Mouse (Mus musculus): Measurements from ENCODE around the gene Pkn1. TPM values are rescaled to one million over a fixed set of nuclear protein-coding genes. Genes with fewer than 3 reads are reported as not detected.

Gene Pkn1
- total RNA-seq, 2 experiments from 2014 or later = 53.9 to 65.2 TPM

GRCm38 (mm10) chr8:83656043-83656442, 42.9 kb downstream of the Pkn1 start:
- no peak for DNase-seq (ENCODE audit: low spot score in 2 of 2)

- no peak for DNase-seq (ENCODE audit: low spot score in 2 of 2)
Measured at GRCm38 (mm10) chr8:83654725-83655124, 44.3 kb downstream of the Pkn1 start.

GRCm38 (mm10) chr8:83653662-83654017, 45.3 kb downstream of the Pkn1 start:
- DNase-seq (ENCODE audit: low spot score in 2 of 2) = no peak

GRCm38 (mm10) chr8:83652744-83653661, 46.0 kb downstream of the Pkn1 start:
- DNase-seq (ENCODE audit: low spot score in 2 of 2) = no peak

GRCm38 (mm10) chr8:83652030-83652743, 46.8 kb downstream of the Pkn1 start, which contains the start of gene Gipc1:
Gene Gipc1 (plus strand): TSS chr8:83652677.
- DNase-seq (ENCODE audit: low spot score in 2 of 2) = peak; percentile 95 to 96

- no peak for DNase-seq (ENCODE audit: low spot score in 2 of 2)
Measured at GRCm38 (mm10) chr8:83649699-83650098, 49.3 kb downstream of the Pkn1 start.

GRCm38 (mm10) chr8:83648031-83648430, 50.9 kb downstream of the Pkn1 start:
- no peak for DNase-seq (ENCODE audit: low spot score in 2 of 2)

- no peak for DNase-seq (ENCODE audit: low spot score in 2 of 2)
Measured at GRCm38 (mm10) chr8:83647511-83647910, 51.5 kb downstream of the Pkn1 start.

- no peak for DNase-seq (ENCODE audit: low spot score in 2 of 2)
Measured at GRCm38 (mm10) chr8:83639649-83640048, 59.3 kb downstream of the Pkn1 start.

GRCm38 (mm10) chr8:83638856-83639255, 60.1 kb downstream of the Pkn1 start:
- DNase-seq (ENCODE audit: low spot score in 2 of 2) = no peak

GRCm38 (mm10) chr8:83632083-83632707, 66.8 kb downstream of the Pkn1 start:
- no peak for DNase-seq (ENCODE audit: low spot score in 2 of 2)

GRCm38 (mm10) chr8:83625676-83626299, 73.2 kb downstream of the Pkn1 start:
- no peak for DNase-seq (ENCODE audit: low spot score in 2 of 2)

- DNase-seq (ENCODE audit: low spot score in 2 of 2) = no peak
Measured at GRCm38 (mm10) chr8:83624739-83625138, 74.2 kb downstream of the Pkn1 start.

GRCm38 (mm10) chr8:83623549-83623948, 75.4 kb downstream of the Pkn1 start:
- no peak for DNase-seq (ENCODE audit: low spot score in 2 of 2)

GRCm38 (mm10) chr8:83622389-83622989, 76.5 kb downstream of the Pkn1 start:
- peak; percentile 96 to 97 for DNase-seq (ENCODE audit: low spot score in 2 of 2)

- no peak for DNase-seq (ENCODE audit: low spot score in 2 of 2)
Measured at GRCm38 (mm10) chr8:83621691-83622388, 77.1 kb downstream of the Pkn1 start.

- DNase-seq (ENCODE audit: low spot score in 2 of 2) = no peak
Measured at GRCm38 (mm10) chr8:83619568-83620285, 79.3 kb downstream of the Pkn1 start.

GRCm38 (mm10) chr8:83618566-83618965, 80.4 kb downstream of the Pkn1 start:
- no peak for DNase-seq (ENCODE audit: low spot score in 2 of 2)

- peak; percentile 51 to 59 for DNase-seq (ENCODE audit: low spot score in 2 of 2)
Measured at GRCm38 (mm10) chr8:83617111-83617510, 81.9 kb downstream of the Pkn1 start.

- no peak for DNase-seq (ENCODE audit: low spot score in 2 of 2)
Measured at GRCm38 (mm10) chr8:83616625-83617024, 82.4 kb downstream of the Pkn1 start.
